In the genomic region with DNA sequence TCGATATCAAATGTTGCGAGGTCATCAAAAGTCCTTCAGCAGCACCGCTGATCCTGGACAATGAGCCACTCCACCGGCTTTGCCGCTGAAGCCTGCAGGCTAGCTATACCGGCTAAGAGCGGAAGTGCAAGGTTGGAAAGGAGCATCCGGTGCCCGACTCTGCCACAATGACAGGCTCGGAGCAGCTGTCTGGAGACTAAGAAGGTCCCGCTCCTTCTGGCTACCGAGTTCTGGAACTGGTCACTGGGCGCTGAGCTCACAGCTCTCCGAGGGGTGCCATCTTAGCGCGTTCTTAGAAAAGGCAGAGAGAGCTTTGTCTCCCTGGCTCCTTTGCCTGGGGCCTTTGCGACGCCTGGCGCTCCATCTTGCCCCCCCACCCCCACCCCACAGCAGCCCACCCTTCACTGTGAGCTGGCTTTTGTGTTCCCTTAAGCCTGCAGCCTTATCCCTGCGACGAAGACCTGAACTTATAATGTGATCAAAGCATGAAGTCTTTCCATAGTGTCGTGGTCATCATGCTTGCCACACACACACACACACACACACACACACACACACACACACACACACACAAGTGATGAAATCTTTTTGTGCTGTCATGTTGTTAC, we compare ENCODE assay signal across 9 mouse cellular contexts. TPM values are rescaled to one million over a fixed set of nuclear protein-coding genes. Genes with fewer than 3 reads are reported as not detected.
A peak's percentile ranks its signal among the peaks of the same experiment; 100 is the strongest.
DNase-seq lines count a peak whose midpoint lies in the region; ATAC-seq and TF ChIP-seq lines count a peak whose summit lies in the region.
"Had no signal": no experiment of that assay in that cellular context is flagged by ENCODE, and none has a peak within 500 bp of the region (broad histone marks: within the 10 kb centered on the region; RNA-seq: fewer than 3 reads in every experiment).

No protein-coding gene starts in this region.

- no peak for DNase-seq in heart, embryonic 10.5 days (ENCODE audit: low spot score)
- no peak for DNase-seq in heart, adult 18-20 months
- peak; percentile 77 for DNase-seq in hindbrain, embryonic 11.5 days (ENCODE audit: low spot score)
- DNase-seq in liver, embryonic 14.5 days (ENCODE audit: low read depth in 3 of 3, low spot score in 3 of 3): no peak
- DNase-seq in ovary, postnatal 36 days (ENCODE audit: low spot score): no peak
- DNase-seq in layer of hippocampus, adult 8-10 months (ENCODE audit: low spot score in 2 of 2): no peak

- peak overlapping the region; percentile 38 for H3K9ac ChIP-seq in hindbrain, embryonic 11.5 days (ENCODE audit: low read depth, low read length)
- H3K9ac ChIP-seq in liver, embryonic 14.5 days (replicated peaks): no peak overlapping the region; the same call in 1 of the 2 replicates
- peak overlapping the region; percentile 74 for H3K9ac ChIP-seq in neural tube, embryonic 13.5 days

- no peaks in the 10 kb centered on the region for H3K36me3 ChIP-seq in heart, embryonic 10.5 days
- H3K36me3 ChIP-seq in hindbrain, embryonic 11.5 days (ENCODE audit: control insufficient read depth, insufficient read depth, low read length): no peaks in the 10 kb centered on the region
- H3K36me3 ChIP-seq in liver, embryonic 14.5 days (replicated peaks; ENCODE audit: control insufficient read depth, insufficient read depth, low read depth): no peaks in the 10 kb centered on the region
- H3K36me3 ChIP-seq in neural tube, embryonic 13.5 days: no peaks in the 10 kb centered on the region

- TF ChIP-seq EP300 in liver, embryonic 14.5 days (IDR thresholded peaks at IDR 0.05; ENCODE audit: low read depth): no peak

- TF ChIP-seq CTCF in liver, embryonic 14.5 days (IDR thresholded peaks at IDR 0.05; ENCODE audit: low read depth): no peak

- H3K4me2 ChIP-seq in hindbrain, embryonic 11.5 days (replicated peaks; ENCODE audit: low read depth, low read length): peak overlapping the region; percentile 23
- peak overlapping the region; percentile 45 for H3K4me2 ChIP-seq in liver, embryonic 14.5 days (ENCODE audit: low read depth)
- peak overlapping the region; percentile 58 for H3K4me2 ChIP-seq in neural tube, embryonic 13.5 days

- ATAC-seq in common myeloid progenitor, adult 5-6 weeks (replicated peaks; ENCODE audit: low read depth, poor library complexity, severe bottlenecking): peak; percentile 55
- peak; percentile 61; the same call in 1 of the 2 replicates for ATAC-seq in hindbrain, embryonic 11.5 days (ENCODE audit: low FRiP score)
- ATAC-seq in liver, embryonic 14.5 days (ENCODE audit: insufficient read depth): no peak
- ATAC-seq in neural tube, embryonic 13.5 days (ENCODE audit: low read depth): peak; percentile 75
- ATAC-seq: Patski had no signal

- 16% methylated on average over 22 of the region's 22 CpGs for WGBS in heart, embryonic 10.5 days
- WGBS in hindbrain, embryonic 11.5 days: 13% methylated on average over 22 of the region's 22 CpGs
- WGBS in liver, embryonic 14.5 days (ENCODE audit: insufficient replicate concordance): 10% methylated on average over 22 of the region's 22 CpGs
- WGBS in neural tube, embryonic 13.5 days: 9% methylated on average over 22 of the region's 22 CpGs

- H3K27ac ChIP-seq in heart, embryonic 10.5 days: peak overlapping the region; percentile 90
- no peak overlapping the region for H3K27ac ChIP-seq in hindbrain, embryonic 11.5 days (ENCODE audit: low read depth, low read length)
- no peak overlapping the region for H3K27ac ChIP-seq in liver, embryonic 14.5 days
- peak overlapping the region; percentile 68 for H3K27ac ChIP-seq in neural tube, embryonic 13.5 days (replicated peaks)

- no peaks in the 10 kb centered on the region for H3K9me3 ChIP-seq in heart, embryonic 10.5 days
- H3K9me3 ChIP-seq in hindbrain, embryonic 11.5 days (ENCODE audit: control insufficient read depth, low read length): no peaks in the 10 kb centered on the region
- no peaks in the 10 kb centered on the region for H3K9me3 ChIP-seq in liver, embryonic 14.5 days (ENCODE audit: control insufficient read depth, low read length)
- H3K9me3 ChIP-seq in neural tube, embryonic 13.5 days: no peaks in the 10 kb centered on the region

- H3K4me3 ChIP-seq in heart, embryonic 10.5 days: peak overlapping the region; percentile 49
- peak overlapping the region; percentile 6 for H3K4me3 ChIP-seq in hindbrain, embryonic 11.5 days (ENCODE audit: low read depth, low read length)
- peak overlapping the region; percentile 10 to 38; a peak in 3 of 4 replicates for H3K4me3 ChIP-seq in liver, embryonic 14.5 days (ENCODE audit: insufficient read depth in 1 of 2, low read depth in 2 of 2, low read length in 2 of 2)
- H3K4me3 ChIP-seq in neural tube, embryonic 13.5 days: peak overlapping the region; percentile 33

- peaks cover 33% of the 10 kb centered on the region for H3K4me1 ChIP-seq in heart, embryonic 10.5 days
- H3K4me1 ChIP-seq in hindbrain, embryonic 11.5 days (replicated peaks; ENCODE audit: control insufficient read depth, insufficient read depth, low read length): peaks cover 5% of the 10 kb centered on the region; the same call in 1 of the 2 replicates
- peaks cover 0 to 21% of the 10 kb centered on the region in 2 experiments; a peak in 2 of 4 replicates for H3K4me1 ChIP-seq in liver, embryonic 14.5 days (replicated peaks; ENCODE audit: control insufficient read depth in 2 of 2, insufficient read depth in 2 of 2, low read length in 1 of 2)
- H3K4me1 ChIP-seq in neural tube, embryonic 13.5 days (replicated peaks): peaks cover 29% of the 10 kb centered on the region

- H3K27me3 ChIP-seq in heart, embryonic 10.5 days (ENCODE audit: insufficient read depth, poor library complexity, severe bottlenecking): no peaks in the 10 kb centered on the region; the same call in 1 of the 2 replicates
- no peaks in the 10 kb centered on the region for H3K27me3 ChIP-seq in hindbrain, embryonic 11.5 days (ENCODE audit: control insufficient read depth, insufficient read depth, low read length)
- H3K27me3 ChIP-seq in liver, embryonic 14.5 days (ENCODE audit: control insufficient read depth, insufficient read depth, low read length): no peaks in the 10 kb centered on the region
- H3K27me3 ChIP-seq in neural tube, embryonic 13.5 days: no peaks in the 10 kb centered on the region
- H3K27me3 ChIP-seq: Patski had no signal

RNA-seq across cellular contexts. Expression of a gene that starts 22.2 kb away (rescaled TPM):
- polyA plus RNA-seq in heart, embryonic 10.5 days (2016; fragmentation: Nextera tagmentation; extraction: Ambion mirVana): 236 and 246 TPM in 2 replicates
- 10 to 100 TPM; 32.3 to 35.4 TPM for total RNA-seq in heart, adult 18-20 months (2021)
- 139 and 195 TPM in 2 replicates for total RNA-seq in common myeloid progenitor, adult 5-6 weeks (2017)
- polyA plus RNA-seq in hindbrain, embryonic 11.5 days (2014; fragmentation: Nextera tagmentation; extraction: Ambion mirVana): 161 and 166 TPM in 2 replicates
- polyA plus RNA-seq in liver, embryonic 14.5 days (2012; rRNA removed): 24.9 and 41.0 TPM in 2 replicates
- 63.4 and 65.8 TPM in 2 replicates for polyA plus RNA-seq in liver, embryonic 14.5 days (2014; fragmentation: Nextera tagmentation; extraction: Ambion mirVana)
- polyA plus RNA-seq in neural tube, embryonic 13.5 days (2015; fragmentation: Nextera tagmentation; extraction: Ambion mirVana): 99.1 and 103 TPM in 2 replicates
- total RNA-seq in layer of hippocampus, adult 8-10 months (2022): 10 to 100 TPM; 55.0 to 62.8 (median 60.4) TPM

RNA-seq across cellular contexts. Expression of a gene that starts 57.5 kb away (rescaled TPM):
- polyA plus RNA-seq in heart, embryonic 10.5 days (2016; fragmentation: Nextera tagmentation; extraction: Ambion mirVana): 0.05 and 0.33 TPM in 2 replicates
- under 1 TPM in 1 of 2 experiments, not detected in 1; 0.54 TPM for total RNA-seq in heart, adult 18-20 months (2021)
- 0.29 and 1.1 TPM in 2 replicates for total RNA-seq in common myeloid progenitor, adult 5-6 weeks (2017)
- 0.33 and 0.42 TPM in 2 replicates for polyA plus RNA-seq in hindbrain, embryonic 11.5 days (2014; fragmentation: Nextera tagmentation; extraction: Ambion mirVana)
- 1.5 and 2.1 TPM in 2 replicates for polyA plus RNA-seq in liver, embryonic 14.5 days (2012; rRNA removed)
- polyA plus RNA-seq in liver, embryonic 14.5 days (2014; fragmentation: Nextera tagmentation; extraction: Ambion mirVana): 4.7 and 5.6 TPM in 2 replicates
- polyA plus RNA-seq in neural tube, embryonic 13.5 days (2015; fragmentation: Nextera tagmentation; extraction: Ambion mirVana): not detected in 2 replicates
- total RNA-seq in layer of hippocampus, adult 8-10 months (2022): under 1 TPM; 0.16 to 0.75 (median 0.46) TPM

Comparison
In these comparisons a context has a peak if more than half of its experiments do, and no peak if none do; other contexts are left out.
1. H3K27ac ChIP-seq: peak in heart, embryonic 10.5 days (single experiment) and neural tube, embryonic 13.5 days (single experiment); none in hindbrain, embryonic 11.5 days (single experiment) and liver, embryonic 14.5 days (single experiment).
2. Peak in every context shown above with its lines, with median percentiles within 50 percentile points of each other: H3K4me3 ChIP-seq and H3K4me2 ChIP-seq.